25 mouse cellular contexts compared by ENCODE assay signal in genomic region chr10:22613301-22613700, GRCm38 (mm10). TPM values are rescaled to one million over a fixed set of nuclear protein-coding genes. Genes with fewer than 3 reads are reported as not detected.
A peak's percentile ranks its signal among the peaks of the same experiment; 100 is the strongest.
DNase-seq lines count a peak whose midpoint lies in the region; ATAC-seq and TF ChIP-seq lines count a peak whose summit lies in the region.
"Had no signal": no experiment of that assay in that cellular context is flagged by ENCODE, and none has a peak within 500 bp of the region (broad histone marks: within the 10 kb centered on the region; RNA-seq: fewer than 3 reads in every experiment).

No protein-coding gene starts in this region.

- WGBS in forebrain, embryonic 14.5 days, result 86% methylated on average over 5 of the region's 5 CpGs
- 82% methylated on average over 5 of the region's 5 CpGs for WGBS in intestine, postnatal 0 days

- no peak for ATAC-seq in forebrain, embryonic 14.5 days
- ATAC-seq in intestine, postnatal 0 days, result no peak
- ATAC-seq: forebrain, embryonic 15.5 days; forebrain, postnatal 0 days had no signal

- H3K4me2 ChIP-seq in CH12.LX (ENCODE audit: insufficient read depth, low read depth, poor library complexity, severe bottlenecking), result no peak overlapping the region
- no peak overlapping the region for H3K4me2 ChIP-seq in forebrain, embryonic 14.5 days (ENCODE audit: low read length)
- H3K4me2 ChIP-seq in intestine, postnatal 0 days (replicated peaks; ENCODE audit: low read depth), result no peak overlapping the region
- H3K4me2 ChIP-seq: embryonic facial prominence, embryonic 12.5 days; forebrain, embryonic 12.5 days; forebrain, embryonic 15.5 days had no signal

- in situ Hi-C loops in CH12.LX (cut with MboI; ENCODE audit: low pct_ligation_motif_present, low pct_unique_long_range_greater_than_20kb, low sequenced_read_pairs), result no loop called here

- no peak for TF ChIP-seq RAD21 in CH12.LX (IDR thresholded peaks at IDR 0.05; ENCODE audit: low read depth, low read length)

- no peaks in the 10 kb centered on the region for H3K36me3 ChIP-seq in CH12.LX (replicated peaks in 1 of 2; ENCODE audit: control insufficient read depth in 1 of 2, insufficient read depth in 1 of 2, low read length in 1 of 2)
- no peaks in the 10 kb centered on the region for H3K36me3 ChIP-seq in forebrain, embryonic 14.5 days (ENCODE audit: control insufficient read depth, insufficient read depth, low read length)
- no peaks in the 10 kb centered on the region for H3K36me3 ChIP-seq in intestine, postnatal 0 days (ENCODE audit: control insufficient read depth, insufficient read depth)
- H3K36me3 ChIP-seq: embryonic facial prominence, embryonic 10.5 days; embryonic facial prominence, embryonic 12.5 days; forebrain, embryonic 10.5 days; forebrain, embryonic 12.5 days; forebrain, embryonic 15.5 days; G1E had no signal

- no peaks in the 10 kb centered on the region for H3K79me2 ChIP-seq in CH12.LX (replicated peaks; ENCODE audit: control insufficient read depth, extremely low read depth, insufficient read depth, poor library complexity, severe bottlenecking)

- H3K4me1 ChIP-seq in CH12.LX (ENCODE audit: control insufficient read depth in 1 of 2, insufficient read depth in 2 of 2), result peaks cover 0 to 5% of the 10 kb centered on the region in 2 experiments; a peak in 1 of 4 replicates
- H3K4me1 ChIP-seq in forebrain, embryonic 14.5 days (ENCODE audit: control insufficient read depth, insufficient read depth, low read length), result peaks cover 7% of the 10 kb centered on the region
- no peaks in the 10 kb centered on the region for H3K4me1 ChIP-seq in intestine, postnatal 0 days (replicated peaks; ENCODE audit: control insufficient read depth, insufficient read depth, low read length)

- TF ChIP-seq CTCF in CH12.LX (conservative IDR thresholded peaks at IDR 0.05 in 1 of 2, IDR thresholded peaks at IDR 0.05 in 1 of 2; ENCODE audit: low read depth in 2 of 2, low read length in 2 of 2), result no peak
- TF ChIP-seq CTCF in intestine, postnatal 0 days (IDR thresholded peaks at IDR 0.05; ENCODE audit: low read depth), result no peak

- dilution Hi-C loops in CH12.LX (cut with MboI; ENCODE audit: extremely low pct_ligation_motif_present, extremely low pct_unique_long_range_greater_than_20kb, low sequenced_read_pairs), result no loop called here

- no peak overlapping the region for H3K9ac ChIP-seq in CH12.LX (ENCODE audit: insufficient read depth, low read depth)
- H3K9ac ChIP-seq in forebrain, embryonic 14.5 days (ENCODE audit: low read length), result no peak overlapping the region
- no peak overlapping the region for H3K9ac ChIP-seq in intestine, postnatal 0 days (ENCODE audit: low read depth, low read length)
- H3K9ac ChIP-seq: embryonic facial prominence, embryonic 12.5 days; forebrain, embryonic 12.5 days; forebrain, embryonic 15.5 days; forebrain, postnatal 0 days had no signal

- no peaks in the 10 kb centered on the region for H3K9me3 ChIP-seq in CH12.LX (replicated peaks; ENCODE audit: low read length)
- no peaks in the 10 kb centered on the region for H3K9me3 ChIP-seq in forebrain, embryonic 14.5 days (replicated peaks; ENCODE audit: control insufficient read depth, low read length)
- no peaks in the 10 kb centered on the region for H3K9me3 ChIP-seq in intestine, postnatal 0 days (ENCODE audit: control insufficient read depth)
- H3K9me3 ChIP-seq: embryonic facial prominence, embryonic 10.5 days; embryonic facial prominence, embryonic 12.5 days; forebrain, embryonic 10.5 days; forebrain, embryonic 12.5 days; forebrain, embryonic 15.5 days; G1E had no signal

- H3K4me3 ChIP-seq in CH12.LX (replicated peaks in 1 of 3; ENCODE audit: low read depth in 2 of 3, low read length in 2 of 3, poor library complexity in 1 of 3), result no peak overlapping the region
- no peak overlapping the region for H3K4me3 ChIP-seq in forebrain, embryonic 14.5 days (ENCODE audit: low read depth, low read length)
- H3K4me3 ChIP-seq in intestine, postnatal 0 days (ENCODE audit: low read depth, low read length), result no peak overlapping the region
- H3K4me3 ChIP-seq: embryonic facial prominence, embryonic 10.5 days; embryonic facial prominence, embryonic 12.5 days; erythroblast, embryonic 14.5 days; forebrain, embryonic 10.5 days; forebrain, embryonic 12.5 days; forebrain, embryonic 15.5 days had no signal

- DNase-seq in heart, adult 11 months, result peak; percentile 71
- DNase-seq in heart, adult 18-20 months, result no peak
- peak; percentile 13 for DNase-seq in 416B (ENCODE audit: low read depth)
- DNase-seq in CH12.LX (ENCODE audit: extremely low read depth), result peak; percentile 54
- DNase-seq in R1 (ENCODE audit: low read depth, low spot score), result peak; percentile 57
- DNase-seq in B cell, adult 2 months, result no peak
- DNase-seq in forebrain, embryonic 14.5 days (ENCODE audit: low spot score), result no peak
- DNase-seq: adrenal gland, adult 2 months; adrenal gland, postnatal 10 days; adrenal gland, postnatal 25 days; cerebellum, adult 11 months; cerebellum, adult 18-20 months; cerebellum, adult 8-10 months; cerebellum, adult 9-11 months; cerebellum, postnatal 14 days; forebrain, postnatal 0 days had no signal

- TF ChIP-seq POLR2A in CH12.LX (IDR thresholded peaks at IDR 0.05; ENCODE audit: low read depth, low read length), result no peak

- TF ChIP-seq EP300 in CH12.LX (IDR thresholded peaks at IDR 0.05; ENCODE audit: low read length), result no peak

- H3K27me3 ChIP-seq in CH12.LX (replicated peaks), result no peaks in the 10 kb centered on the region
- no peaks in the 10 kb centered on the region for H3K27me3 ChIP-seq in forebrain, embryonic 14.5 days (replicated peaks; ENCODE audit: control insufficient read depth, insufficient read depth, low read length)
- H3K27me3 ChIP-seq in intestine, postnatal 0 days (replicated peaks; ENCODE audit: control insufficient read depth, insufficient read depth, low read length), result no peaks in the 10 kb centered on the region
- H3K27me3 ChIP-seq: embryonic facial prominence, embryonic 12.5 days; forebrain, embryonic 12.5 days; forebrain, embryonic 15.5 days had no signal

- H3K27ac ChIP-seq in CH12.LX (ENCODE audit: insufficient read depth, low read depth), result no peak overlapping the region
- no peak overlapping the region for H3K27ac ChIP-seq in forebrain, embryonic 14.5 days (ENCODE audit: low read depth, low read length)
- no peak overlapping the region for H3K27ac ChIP-seq in intestine, postnatal 0 days (ENCODE audit: low read depth, low read length)
- H3K27ac ChIP-seq: embryonic facial prominence, embryonic 10.5 days; embryonic facial prominence, embryonic 12.5 days; forebrain, embryonic 10.5 days; forebrain, embryonic 12.5 days; forebrain, embryonic 15.5 days had no signal

TF ChIP-seq in CH12.LX, 34 proteins besides CTCF, POLR2A, EP300 and RAD21:
- TF ChIP-seq JUND (conservative IDR thresholded peaks at IDR 0.05; ENCODE audit: low read depth, low read length) (no peak), HCFC1 (IDR thresholded peaks at IDR 0.05; ENCODE audit: low read depth, low read length) (no peak), CHD2 (IDR thresholded peaks at IDR 0.05; ENCODE audit: low read length) (no peak)

RNA-seq across cellular contexts. Expression of gene Slc2a12, which starts 31.5 kb away (rescaled TPM):
- 10 to 100 TPM; 15.0 to 22.8 TPM for total RNA-seq in heart, adult 18-20 months (2021)
- total RNA-seq in CH12.LX (2012; rRNA removed) (0.13 and 0.25 TPM in 2 replicates), CH12.LX (2014; rRNA removed) (not detected in 2 replicates)
- not detected in 2 replicates for polyA plus RNA-seq in CH12.LX (2012; ENCODE audit: insufficient read length, low read depth)
- polyA plus RNA-seq in forebrain, embryonic 14.5 days (2014; fragmentation: Nextera tagmentation; extraction: Ambion mirVana), result 4.5 and 6.8 TPM in 2 replicates
- polyA plus RNA-seq in intestine, postnatal 0 days (2015; fragmentation: Nextera tagmentation; extraction: Ambion mirVana), result 0.27 and 0.30 TPM in 2 replicates
- polyA plus RNA-seq: C2C12; erythroblast, embryonic 14.5 days; G1E had no signal

Comparison
In these comparisons a context has a peak if more than half of its experiments do, and no peak if none do; other contexts are left out.
1. DNase-seq: peak in heart, adult 11 months (single experiment), 416B (single experiment), CH12.LX (single experiment) and R1 (single experiment); none in heart, adult 18-20 months (0 of 2), B cell, adult 2 months (0 of 2) and forebrain, embryonic 14.5 days (single experiment).